Mouse (Mus musculus): ENCODE data around the gene Fxyd2. TPM values are rescaled to one million over a fixed set of nuclear protein-coding genes. Genes with fewer than 3 reads are reported as not detected.
A peak's percentile ranks its signal among the peaks of the same experiment; 100 is the strongest.

Gene Fxyd2
- polyA plus RNA-seq (2014; fragmentation: Nextera tagmentation; extraction: Ambion mirVana) = 1.0 and 1.6 TPM in 2 replicates

- Histone ChIP-seq H3K9me3 (replicated peaks; ENCODE audit: control insufficient read depth, low read length) (no peaks in the 10 kb centered on the region), H3K4me2 (no peak within 1 kb of the TSS), H3K9ac (ENCODE audit: low read depth, low read length) (no peak within 1 kb of the TSS), H3K27ac (ENCODE audit: low read depth, low read length) (no peak within 1 kb of the TSS), H3K36me3 (ENCODE audit: control insufficient read depth, insufficient read depth, low read length) (no peaks in the 10 kb centered on the region), H3K4me3 (ENCODE audit: low read depth, low read length) (no peak within 1 kb of the TSS), H3K27me3 (ENCODE audit: control insufficient read depth, insufficient read depth, low read length) (peaks cover 22% of the 10 kb centered on the region), H3K4me1 (ENCODE audit: control insufficient read depth, insufficient read depth, low read length) (no peaks in the 10 kb centered on the region)
- no peak for ATAC-seq (replicated peaks; ENCODE audit: insufficient number of reproducible peaks, low FRiP score, low TSS enrichment)
- whole genome bisulfite sequencing (ENCODE audit: insufficient replicate concordance) = 75% methylated on average over 4 of the region's 4 CpGs
Observed at GRCm38 (mm10) chr9:45399434-45399833, at the start of gene Fxyd2. Gene Fxyd2, plus strand, starts transcription at chr9:45399669.

GRCm38 (mm10) chr9:45349851-45350250, 49.6 kb upstream of the Fxyd2 start:
- Histone ChIP-seq H3K9me3 (replicated peaks; ENCODE audit: control insufficient read depth, low read length) (no peaks in the 10 kb centered on the region), H3K27ac (ENCODE audit: low read depth, low read length) (no peak overlapping the region), H3K4me1 (ENCODE audit: control insufficient read depth, insufficient read depth, low read length) (no peaks in the 10 kb centered on the region), H3K9ac (ENCODE audit: low read depth, low read length) (no peak overlapping the region), H3K36me3 (ENCODE audit: control insufficient read depth, insufficient read depth, low read length) (no peaks in the 10 kb centered on the region), H3K4me3 (ENCODE audit: low read depth, low read length) (no peak overlapping the region), H3K4me2 (no peak overlapping the region), H3K27me3 (ENCODE audit: control insufficient read depth, insufficient read depth, low read length) (no peaks in the 10 kb centered on the region)
- 24% methylated on average over 5 of the region's 5 CpGs for WGBS (ENCODE audit: insufficient replicate concordance)
- no peak for ATAC-seq (replicated peaks; ENCODE audit: insufficient number of reproducible peaks, low FRiP score, low TSS enrichment)

- Histone ChIP-seq H3K4me1 (ENCODE audit: control insufficient read depth, insufficient read depth, low read length) (no peaks in the 10 kb centered on the region), H3K4me3 (ENCODE audit: low read depth, low read length) (no peak overlapping the region), H3K9me3 (replicated peaks; ENCODE audit: control insufficient read depth, low read length) (no peaks in the 10 kb centered on the region), H3K27ac (ENCODE audit: low read depth, low read length) (no peak overlapping the region), H3K9ac (ENCODE audit: low read depth, low read length) (no peak overlapping the region), H3K27me3 (ENCODE audit: control insufficient read depth, insufficient read depth, low read length) (no peaks in the 10 kb centered on the region), H3K36me3 (ENCODE audit: control insufficient read depth, insufficient read depth, low read length) (no peaks in the 10 kb centered on the region), H3K4me2 (no peak overlapping the region)
- WGBS (ENCODE audit: insufficient replicate concordance) = 79% methylated on average over 2 of the region's 2 CpGs
- ATAC-seq (replicated peaks; ENCODE audit: insufficient number of reproducible peaks, low FRiP score, low TSS enrichment) = no peak
Observed at GRCm38 (mm10) chr9:45355192-45355591, 44.3 kb upstream of the Fxyd2 start.

- Histone ChIP-seq H3K4me2 (no peak overlapping the region), H3K27me3 (ENCODE audit: control insufficient read depth, insufficient read depth, low read length) (no peaks in the 10 kb centered on the region), H3K9ac (ENCODE audit: low read depth, low read length) (no peak overlapping the region), H3K4me3 (ENCODE audit: low read depth, low read length) (no peak overlapping the region), H3K36me3 (ENCODE audit: control insufficient read depth, insufficient read depth, low read length) (no peaks in the 10 kb centered on the region), H3K4me1 (ENCODE audit: control insufficient read depth, insufficient read depth, low read length) (0 out of 2 replicates have a peak, but pooled peaks cover 3% of the 10 kb centered on the region), H3K9me3 (replicated peaks; ENCODE audit: control insufficient read depth, low read length) (no peaks in the 10 kb centered on the region), H3K27ac (ENCODE audit: low read depth, low read length) (no peak overlapping the region)
- no peak for ATAC-seq (replicated peaks; ENCODE audit: insufficient number of reproducible peaks, low FRiP score, low TSS enrichment)
- 54% methylated on average over 7 of the region's 7 CpGs for WGBS (ENCODE audit: insufficient replicate concordance)
Observed at GRCm38 (mm10) chr9:45358356-45358755, 41.1 kb upstream of the Fxyd2 start.

DNA sequence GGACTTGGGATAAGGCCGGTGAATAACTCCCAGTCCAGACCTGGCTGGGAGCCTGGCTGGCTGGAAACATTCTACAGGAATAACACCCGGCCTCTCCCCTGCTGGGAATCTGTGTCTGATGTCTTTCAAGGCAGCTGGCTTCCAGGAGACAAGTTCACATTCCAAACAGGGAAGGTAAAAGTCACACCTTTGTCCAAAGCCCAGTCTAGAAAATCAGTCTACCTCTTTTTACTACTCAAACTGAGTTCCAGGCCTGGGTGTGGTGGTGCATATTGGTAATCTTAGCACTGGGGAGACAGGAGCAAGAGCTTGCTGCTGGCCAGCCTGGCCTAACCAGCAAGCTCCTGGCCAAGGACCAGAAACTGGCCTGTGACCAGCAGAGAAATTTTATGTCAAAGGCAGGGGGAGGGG, 37.4 kb upstream of the Fxyd2 start:
- no peak overlapping the region for H3K27ac ChIP-seq (ENCODE audit: low read depth, low read length)
- H3K36me3 ChIP-seq (ENCODE audit: control insufficient read depth, insufficient read depth, low read length) = no peaks in the 10 kb centered on the region
- 0 out of 2 replicates have a peak, but pooled peaks cover 3% of the 10 kb centered on the region for H3K4me1 ChIP-seq (ENCODE audit: control insufficient read depth, insufficient read depth, low read length)
- no peak overlapping the region for H3K9ac ChIP-seq (ENCODE audit: low read depth, low read length)
- ATAC-seq (replicated peaks; ENCODE audit: insufficient number of reproducible peaks, low FRiP score, low TSS enrichment) = no peak
- H3K4me2 ChIP-seq = no peak overlapping the region
- no peaks in the 10 kb centered on the region for H3K9me3 ChIP-seq (replicated peaks; ENCODE audit: control insufficient read depth, low read length)
- no peaks in the 10 kb centered on the region for H3K27me3 ChIP-seq (ENCODE audit: control insufficient read depth, insufficient read depth, low read length)
- no peak overlapping the region for H3K4me3 ChIP-seq (ENCODE audit: low read depth, low read length)
- WGBS (ENCODE audit: insufficient replicate concordance) = 12% methylated on average over 2 of the region's 2 CpGs

DNA sequence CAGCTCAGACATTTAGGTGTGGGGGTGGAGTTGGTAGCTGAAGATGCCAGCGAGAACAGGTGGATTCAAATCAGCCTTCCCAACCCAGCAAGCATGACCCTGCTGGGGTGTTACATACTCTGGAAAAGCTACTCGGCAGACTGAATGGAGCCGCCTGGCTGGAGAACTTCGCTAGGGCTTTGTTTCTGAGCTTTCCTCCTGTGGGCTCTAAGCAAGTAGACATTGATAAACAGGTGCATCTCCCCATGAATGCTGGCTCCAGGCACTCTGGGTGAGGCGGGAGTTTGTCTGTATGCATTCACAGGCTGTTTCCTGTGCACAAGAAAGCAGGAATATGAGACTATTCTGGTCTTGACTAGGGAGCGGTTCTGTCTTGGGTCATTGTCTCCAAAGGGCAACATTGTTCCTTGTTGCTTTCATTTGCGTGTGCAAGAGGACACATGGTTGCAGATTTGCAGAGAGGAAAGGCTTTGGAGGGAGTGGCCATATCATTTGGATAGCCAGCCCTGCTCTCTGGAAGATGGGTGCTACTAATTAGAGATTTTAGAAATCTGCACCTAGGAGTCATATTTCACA, 35.7 kb upstream of the Fxyd2 start:
- Histone ChIP-seq H3K36me3 (ENCODE audit: control insufficient read depth, insufficient read depth, low read length) (no peaks in the 10 kb centered on the region), H3K9me3 (replicated peaks; ENCODE audit: control insufficient read depth, low read length) (no peaks in the 10 kb centered on the region), H3K4me3 (ENCODE audit: low read depth, low read length) (no peak overlapping the region), H3K4me1 (ENCODE audit: control insufficient read depth, insufficient read depth, low read length) (peaks cover 10% of the 10 kb centered on the region; the same call in 1 of the 2 replicates), H3K9ac (ENCODE audit: low read depth, low read length) (no peak overlapping the region), H3K4me2 (no peak overlapping the region), H3K27ac (ENCODE audit: low read depth, low read length) (no peak overlapping the region), H3K27me3 (ENCODE audit: control insufficient read depth, insufficient read depth, low read length) (no peaks in the 10 kb centered on the region)
- ATAC-seq (replicated peaks; ENCODE audit: insufficient number of reproducible peaks, low FRiP score, low TSS enrichment) = no peak
- 58% methylated on average over 7 of the region's 7 CpGs for whole genome bisulfite sequencing (ENCODE audit: insufficient replicate concordance)

DNA sequence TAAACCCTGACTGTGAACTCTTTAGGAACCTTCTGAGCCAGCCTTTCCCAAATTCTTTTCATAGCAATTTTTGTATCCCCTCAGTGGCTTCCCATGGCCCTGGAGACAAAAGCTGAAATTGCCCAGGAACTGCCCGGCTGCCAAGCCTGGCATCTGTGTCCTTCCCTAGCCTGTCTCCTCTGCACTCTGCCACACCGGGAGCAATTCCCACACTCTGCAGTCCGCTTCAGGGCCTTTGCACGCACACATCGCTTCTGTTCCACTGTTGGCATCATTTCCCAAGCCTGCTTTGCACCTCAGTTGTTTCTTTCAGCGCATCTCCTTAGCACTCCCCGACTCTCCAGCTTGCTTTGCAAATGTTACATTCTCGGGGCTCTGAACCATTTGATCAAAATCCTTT, 31.8 kb upstream of the Fxyd2 start:
- peaks cover 8% of the 10 kb centered on the region; the same call in 1 of the 2 replicates for H3K4me1 ChIP-seq (ENCODE audit: control insufficient read depth, insufficient read depth, low read length)
- no peak overlapping the region for H3K4me2 ChIP-seq
- H3K27ac ChIP-seq (ENCODE audit: low read depth, low read length) = no peak overlapping the region
- no peaks in the 10 kb centered on the region for H3K27me3 ChIP-seq (ENCODE audit: control insufficient read depth, insufficient read depth, low read length)
- no peaks in the 10 kb centered on the region for H3K9me3 ChIP-seq (replicated peaks; ENCODE audit: control insufficient read depth, low read length)
- no peaks in the 10 kb centered on the region for H3K36me3 ChIP-seq (ENCODE audit: control insufficient read depth, insufficient read depth, low read length)
- H3K4me3 ChIP-seq (ENCODE audit: low read depth, low read length) = no peak overlapping the region
- no peak overlapping the region for H3K9ac ChIP-seq (ENCODE audit: low read depth, low read length)
- 43% methylated on average over 8 of the region's 8 CpGs for WGBS (ENCODE audit: insufficient replicate concordance)
- ATAC-seq (replicated peaks; ENCODE audit: insufficient number of reproducible peaks, low FRiP score, low TSS enrichment) = no peak

GRCm38 (mm10) chr9:45368341-45368901, 31.0 kb upstream of the Fxyd2 start:
- H3K36me3 ChIP-seq (ENCODE audit: control insufficient read depth, insufficient read depth, low read length) = no peaks in the 10 kb centered on the region
- H3K4me1 ChIP-seq (ENCODE audit: control insufficient read depth, insufficient read depth, low read length) = peaks cover 8% of the 10 kb centered on the region; the same call in 1 of the 2 replicates
- no peak overlapping the region for H3K27ac ChIP-seq (ENCODE audit: low read depth, low read length)
- H3K4me2 ChIP-seq = no peak overlapping the region; the same call in 1 of the 2 replicates
- no peak overlapping the region for H3K4me3 ChIP-seq (ENCODE audit: low read depth, low read length)
- H3K9ac ChIP-seq (ENCODE audit: low read depth, low read length) = no peak overlapping the region
- 20% methylated on average over 5 of the region's 5 CpGs for WGBS (ENCODE audit: insufficient replicate concordance)
- no peaks in the 10 kb centered on the region for H3K27me3 ChIP-seq (ENCODE audit: control insufficient read depth, insufficient read depth, low read length)
- H3K9me3 ChIP-seq (replicated peaks; ENCODE audit: control insufficient read depth, low read length) = no peaks in the 10 kb centered on the region
- ATAC-seq (replicated peaks; ENCODE audit: insufficient number of reproducible peaks, low FRiP score, low TSS enrichment) = no peak

DNA sequence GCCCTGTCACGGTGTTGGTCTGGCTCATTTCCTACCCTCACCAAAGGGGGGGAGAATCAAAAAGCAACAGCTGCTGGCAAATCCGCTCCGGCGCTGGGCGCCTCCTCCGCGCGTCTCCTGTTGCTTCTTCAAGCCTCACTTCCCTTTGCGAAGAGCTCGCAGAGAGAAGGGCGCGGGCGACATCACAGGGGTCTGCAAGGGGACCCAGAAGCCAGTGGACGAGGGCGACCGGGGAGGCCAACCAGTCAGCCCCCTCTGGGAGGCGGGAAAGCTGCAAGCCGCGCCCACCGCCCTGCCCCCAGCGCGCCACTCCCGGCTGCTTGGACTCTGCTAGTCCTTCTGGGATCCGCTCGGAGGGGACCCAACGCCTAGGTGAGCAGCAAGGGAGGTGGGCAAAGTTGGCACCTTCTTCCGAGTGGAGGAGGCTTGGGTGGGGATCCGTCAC, 29.3 kb upstream of the Fxyd2 start, which contains the start of gene Fxyd6:
TSS of gene Fxyd6 (plus strand) at position 69 of the 445 bp plus-strand sequence.
- H3K27me3 ChIP-seq (ENCODE audit: control insufficient read depth, insufficient read depth, low read length) = no peaks in the 10 kb centered on the region
- peak within 1 kb of the TSS; percentile 89 for H3K4me2 ChIP-seq
- H3K9me3 ChIP-seq (replicated peaks; ENCODE audit: control insufficient read depth, low read length) = no peaks in the 10 kb centered on the region
- H3K4me3 ChIP-seq (ENCODE audit: low read depth, low read length) = peak within 1 kb of the TSS; percentile 53
- H3K9ac ChIP-seq (ENCODE audit: low read depth, low read length) = peak within 1 kb of the TSS; percentile 68
- WGBS (ENCODE audit: insufficient replicate concordance) = under 1% methylated on average over 28 of the region's 28 CpGs
- ATAC-seq (replicated peaks; ENCODE audit: insufficient number of reproducible peaks, low FRiP score, low TSS enrichment) = 0 out of 2 replicates have a peak, but pooled peaks have one; percentile 69
- H3K4me1 ChIP-seq (ENCODE audit: control insufficient read depth, insufficient read depth, low read length) = peaks cover 8% of the 10 kb centered on the region; the same call in 1 of the 2 replicates
- no peak within 1 kb of the TSS for H3K27ac ChIP-seq (ENCODE audit: low read depth, low read length)
- no peaks in the 10 kb centered on the region for H3K36me3 ChIP-seq (ENCODE audit: control insufficient read depth, insufficient read depth, low read length)

Data from heart, embryonic 11.5 days (tissue).